10 mouse cellular contexts compared by ENCODE assay signal in genomic region chr7:107666262-107666902, GRCm38 (mm10). TPM values are rescaled to one million over a fixed set of nuclear protein-coding genes. Genes with fewer than 3 reads are reported as not detected.
DNase-seq lines count a peak whose midpoint lies in the region; ATAC-seq and TF ChIP-seq lines count a peak whose summit lies in the region.
"Had no signal": no experiment of that assay in that cellular context is flagged by ENCODE, and none has a peak within 500 bp of the region (broad histone marks: within the 10 kb centered on the region; RNA-seq: fewer than 3 reads in every experiment).

No protein-coding gene starts in this region.

- intact Hi-C loops in heart, adult 2 months (cut with DNase I): loop anchor here (2.0 to 5.0 kb wide), 2 partner anchors 40 to 69 kb away; partner anchors contain the start of gene Ppfibp2

- no peak for ATAC-seq in kidney, embryonic 16.5 days (ENCODE audit: low FRiP score, low TSS enrichment)
- ATAC-seq in granulocyte monocyte progenitor cell, adult 5-6 weeks (replicated peaks; ENCODE audit: poor library complexity, severe bottlenecking): no peak

- peak overlapping the region; percentile 47 for H3K4me2 ChIP-seq in kidney, embryonic 16.5 days (replicated peaks; ENCODE audit: low read depth, low read length)

- H3K27ac ChIP-seq in kidney, embryonic 16.5 days (ENCODE audit: low read length): peak overlapping the region; percentile 88
- H3K27ac ChIP-seq in heart, adult 2 months: peak overlapping the region; percentile 95

- peak overlapping the region; percentile 49 for H3K9ac ChIP-seq in kidney, embryonic 16.5 days (replicated peaks; ENCODE audit: low read length)
- peak overlapping the region; percentile 30 for H3K9ac ChIP-seq in heart, adult 2 months (ENCODE audit: low read depth, low read length)

- H3K4me1 ChIP-seq in kidney, embryonic 16.5 days (ENCODE audit: insufficient read depth, low read length): peaks cover 37% of the 10 kb centered on the region
- peaks cover 5% of the 10 kb centered on the region for H3K4me1 ChIP-seq in heart, adult 2 months (ENCODE audit: control insufficient read depth, insufficient read depth, low read length)

- H3K9me3 ChIP-seq in kidney, embryonic 16.5 days (ENCODE audit: low read length): no peaks in the 10 kb centered on the region

- H3K27me3 ChIP-seq in kidney, embryonic 16.5 days (ENCODE audit: insufficient read depth, low read length): no peaks in the 10 kb centered on the region
- no peaks in the 10 kb centered on the region for H3K27me3 ChIP-seq in heart, adult 2 months (ENCODE audit: control insufficient read depth, insufficient read depth, low read length)

- no peak for DNase-seq in kidney, adult 11 months
- peak; percentile 40 to 44 for DNase-seq in heart, adult 2 months
- DNase-seq in large intestine, adult 2 months (ENCODE audit: low read depth, low spot score): peak; percentile 32
- DNase-seq in naive thymus-derived CD4-positive, alpha-beta T cell, adult 2 months (ENCODE audit: low read depth): peak; percentile 36
- no peak for DNase-seq in layer of hippocampus, postnatal 36 days
- no peak for DNase-seq in right cerebral cortex, postnatal 14 days

- 51% methylated on average over 13 of the region's 13 CpGs for WGBS in kidney, embryonic 16.5 days
- 3% methylated on average over 13 of the region's 13 CpGs for WGBS in heart, adult 2 months
- 3% methylated on average over 13 of the region's 13 CpGs for WGBS in large intestine, adult 2 months

- 0 out of 2 replicates have a peak, but pooled peaks have one; percentile 32 for TF ChIP-seq EP300 in heart, adult 2 months (IDR thresholded peaks at IDR 0.05; ENCODE audit: insufficient read depth, low read depth, low read length)

- TF ChIP-seq CTCF in heart, adult 2 months (IDR thresholded peaks at IDR 0.05): no peak

- H3K79me2 ChIP-seq in heart, adult 2 months (replicated peaks; ENCODE audit: control insufficient read depth, insufficient read depth, low read length): no peaks in the 10 kb centered on the region

- no peaks in the 10 kb centered on the region for H3K36me3 ChIP-seq in kidney, embryonic 16.5 days (ENCODE audit: insufficient read depth, low read length)
- H3K36me3 ChIP-seq in heart, adult 2 months (ENCODE audit: control insufficient read depth, insufficient read depth, low read length): no peaks in the 10 kb centered on the region; the same call in 1 of the 2 replicates

- H3K4me3 ChIP-seq in kidney, embryonic 16.5 days (ENCODE audit: low read length): peak overlapping the region; percentile 33
- H3K4me3 ChIP-seq in heart, adult 2 months: peak overlapping the region; percentile 55

- TF ChIP-seq POLR2A in heart, adult 2 months (IDR thresholded peaks at IDR 0.05; ENCODE audit: insufficient read depth, low read depth, low read length): peak; percentile 47

RNA-seq across cellular contexts. Expression of gene 5330417H12Rik, which starts 41.4 kb away (rescaled TPM):
- polyA plus RNA-seq in kidney, embryonic 16.5 days (2015; fragmentation: Nextera tagmentation; extraction: Ambion mirVana): not detected in 2 replicates
- total RNA-seq in heart, adult 2 months (2021): not detected
- polyA plus RNA-seq in heart, adult 2 months (2012; rRNA removed): not detected in 2 replicates
- polyA plus RNA-seq in large intestine, adult 2 months (2012; rRNA removed): not detected in 2 replicates
- not detected for total RNA-seq in layer of hippocampus, postnatal 36 days (2021)
- total RNA-seq in granulocyte monocyte progenitor cell, adult 5-6 weeks (2014; fragmentation: Nextera tagmentation): not detected in 2 replicates
- total RNA-seq in granulocyte monocyte progenitor cell, adult 5-6 weeks (2017): not detected in 2 replicates
- total RNA-seq: liver, adult 2 months; MEL had no signal
- polyA plus RNA-seq: liver, adult 2 months had no signal

Comparison
In these comparisons a context has a peak if more than half of its experiments do, and no peak if none do; other contexts are left out.
1. DNase-seq: peak in heart, adult 2 months (2 of 2), large intestine, adult 2 months (single experiment) and naive thymus-derived CD4-positive, alpha-beta T cell, adult 2 months (single experiment); none in kidney, adult 11 months (single experiment), layer of hippocampus, postnatal 36 days (0 of 2) and right cerebral cortex, postnatal 14 days (single experiment).